Mouse (Mus musculus) liver, postnatal 0 days (tissue): Measurements from ENCODE around the gene Insl6.

Experiments
- CTCF ChIP-seq: sonication (generic); IDR thresholded peaks from 2 replicates; pipeline ENCODE4 v1.5.1; 2016; ENCODE audit warnings: antibody characterized with exemption, low read depth
- EP300 ChIP-seq: IDR thresholded peaks from 2 replicates; pipeline ENCODE4 v1.6.1; 2016; ENCODE audit warnings: antibody characterized with exemption, low read depth, mild to moderate bottlenecking

GRCm38 (mm10) chr19:29278944-29279587, 46.1 kb downstream of the Insl6 start:
- no peak for TF ChIP-seq CTCF
- TF ChIP-seq EP300, result no peak
